Mouse (Mus musculus) MEL (cell line): ENCODE measurements around the gene Plcb4. TPM values are rescaled to one million over a fixed set of nuclear protein-coding genes. Genes with fewer than 3 reads are reported as not detected.

ENCODE experiments used
- DNase-seq: peaks from one replicate; pipeline ENCODE4 v3.0.0; 2011; ENCODE audit warnings: low read depth, low spot score
- H3K27ac ChIP-seq: 2 replicates; pipeline ENCODE4 v1.5.1; 2012; ENCODE audit warnings: low read depth, mild to moderate bottlenecking, control low read depth, low read length, moderate library complexity; ENCODE audit not compliant: control insufficient read depth
- H3K27me3 ChIP-seq, 2 experiments: fragments of 150-350 bp in 1 of 2; sonication (generic) in 1 of 2; 2 replicates each; pipeline ENCODE4 v1.6.1; 2012; ENCODE audit warnings: low read length in 2 of 2, mild to moderate bottlenecking in 2 of 2, improper control_type of control experiment in 1 of 2, moderate library complexity in 1 of 2; ENCODE audit not compliant: insufficient read depth in 2 of 2, control insufficient read depth in 1 of 2
- H3K36me3 ChIP-seq, 2 experiments: 2 replicates each; pipeline ENCODE4 v1.6.1; 2012 to 2014; ENCODE audit warnings: low read length in 2 of 2, improper control_type of control experiment in 1 of 2, inconsistent platforms in 1 of 2, mild to moderate bottlenecking in 1 of 2; ENCODE audit not compliant: insufficient read depth in 2 of 2, control insufficient read depth in 1 of 2
- H3K4me1 ChIP-seq, 2 experiments: fragments of 150-350 bp in 1 of 2; sonication (generic) in 1 of 2; 2 replicates each; pipeline ENCODE4 v1.6.1; 2012; ENCODE audit warnings: low read length in 2 of 2, improper control_type of control experiment in 1 of 2, mild to moderate bottlenecking in 1 of 2; ENCODE audit not compliant: insufficient read depth in 2 of 2, control insufficient read depth in 1 of 2
- H3K4me3 ChIP-seq, 2 experiments: fragments of 150-350 bp in 1 of 2; sonication (generic) in 1 of 2; 2 replicates each; pipeline ENCODE4 v1.5.1; 2012; ENCODE audit warnings: low read depth in 2 of 2, low read length in 2 of 2, mild to moderate bottlenecking in 2 of 2, moderate library complexity in 2 of 2, control low read depth in 1 of 2, improper control_type of control experiment in 1 of 2; ENCODE audit not compliant: control insufficient read depth in 1 of 2, insufficient read depth in 1 of 2
- H3K79me2 ChIP-seq: 2 replicates; pipeline ENCODE4 v1.6.1; 2012; ENCODE audit warnings: mild to moderate bottlenecking, low read length, moderate library complexity; ENCODE audit not compliant: control insufficient read depth, poor library complexity, insufficient read depth
- H3K9ac ChIP-seq: 2 replicates; pipeline ENCODE4 v1.6.1; 2012; ENCODE audit warnings: low read depth, mild to moderate bottlenecking, control low read depth, low read length, moderate library complexity; ENCODE audit not compliant: control insufficient read depth, poor library complexity, severe bottlenecking
- H3K9me3 ChIP-seq: fragments of 150-350 bp; sonication (generic); replicated peaks from 2 replicates; pipeline ENCODE4 v1.6.1; 2012; ENCODE audit warnings: mild to moderate bottlenecking, low read length, improper control_type of control experiment, moderate library complexity; ENCODE audit not compliant: insufficient read depth
- BHLHE40 ChIP-seq: IDR thresholded peaks from 2 replicates; pipeline ENCODE4 v1.6.1; 2012; ENCODE audit warnings: low read depth, mild to moderate bottlenecking, inconsistent platforms, low read length, improper control_type of control experiment, borderline replicate concordance
- CHD2 ChIP-seq: IDR thresholded peaks from 2 replicates; pipeline ENCODE4 v1.6.1; 2011; ENCODE audit warnings: low read length, improper control_type of control experiment
- CTCF ChIP-seq, 3 experiments: IDR thresholded peaks in 2 of 3; conservative IDR thresholded peaks in 1 of 3; 2 replicates each; pipeline ENCODE4 v1.5.1; 2011 to 2012; ENCODE audit warnings: low read length in 3 of 3, low read depth in 2 of 3, mild to moderate bottlenecking in 2 of 3, improper control_type of control experiment in 1 of 3, inconsistent platforms in 1 of 3, mixed read lengths in 1 of 3, moderate library complexity in 1 of 3; ENCODE audit not compliant: control insufficient read depth in 1 of 3, insufficient read depth in 1 of 3, poor library complexity in 1 of 3, severe bottlenecking in 1 of 3
- E2F4 ChIP-seq: IDR thresholded peaks from 2 replicates; pipeline ENCODE4 v1.6.1; 2011; ENCODE audit warnings: low read depth, low read length, improper control_type of control experiment, borderline replicate concordance
- ELF1 ChIP-seq: IDR thresholded peaks from 2 replicates; pipeline ENCODE4 v1.6.1; 2014; ENCODE audit warnings: low read depth, mild to moderate bottlenecking, inconsistent platforms, low read length, improper control_type of control experiment, moderate library complexity
- EP300 ChIP-seq, 2 experiments: IDR thresholded peaks; 2 replicates each; pipeline ENCODE4 v1.6.1; 2011; ENCODE audit warnings: improper control_type of control experiment in 2 of 2, low read length in 2 of 2, low read depth in 1 of 2, mild to moderate bottlenecking in 1 of 2
- GABPA ChIP-seq: IDR thresholded peaks from 2 replicates; pipeline ENCODE4 v1.6.1; 2012; ENCODE audit warnings: low read depth, mild to moderate bottlenecking, inconsistent platforms, low read length, improper control_type of control experiment, moderate library complexity
- JUND ChIP-seq: IDR thresholded peaks from 2 replicates; pipeline ENCODE4 v1.6.1; 2011; ENCODE audit warnings: low read depth, mild to moderate bottlenecking, improper control_type of control experiment, low read length
- MAFK ChIP-seq: IDR thresholded peaks from 2 replicates; pipeline ENCODE4 v1.6.1; 2011; ENCODE audit warnings: low read depth, mild to moderate bottlenecking, low read length, improper control_type of control experiment, borderline replicate concordance
- MAX ChIP-seq: IDR thresholded peaks from 2 replicates; pipeline ENCODE4 v1.6.1; 2011; ENCODE audit warnings: low read length, improper control_type of control experiment
- MAZ ChIP-seq: IDR thresholded peaks from 2 replicates; pipeline ENCODE4 v1.6.1; 2012; ENCODE audit warnings: low read depth, mild to moderate bottlenecking, inconsistent platforms, low read length, improper control_type of control experiment
- MEF2A ChIP-seq: IDR thresholded peaks from 2 replicates; pipeline ENCODE4 v1.6.1; 2014; ENCODE audit warnings: low read depth, mild to moderate bottlenecking, inconsistent platforms, low read length, improper control_type of control experiment; ENCODE audit not compliant: poor library complexity, insufficient replicate concordance, severe bottlenecking; ENCODE audit errors: extremely low read depth
- MXI1 ChIP-seq: IDR thresholded peaks from 2 replicates; pipeline ENCODE4 v1.6.1; 2011; ENCODE audit warnings: mild to moderate bottlenecking, low read depth, low read length, improper control_type of control experiment
- MYC ChIP-seq: IDR thresholded peaks from 2 replicates; pipeline ENCODE4 v1.6.1; 2011; ENCODE audit warnings: low read depth, mild to moderate bottlenecking, low read length, improper control_type of control experiment, moderate library complexity
- NELFE ChIP-seq: IDR thresholded peaks from 2 replicates; pipeline ENCODE4 v1.6.1; 2011; ENCODE audit warnings: low read depth, low read length, improper control_type of control experiment
- NRF1 ChIP-seq: IDR thresholded peaks from 2 replicates; pipeline ENCODE4 v1.6.1; 2014; ENCODE audit warnings: low read depth, mild to moderate bottlenecking, inconsistent platforms, low read length, improper control_type of control experiment, moderate library complexity; ENCODE audit not compliant: poor library complexity, insufficient read depth, severe bottlenecking
- POLR2AphosphoS2 ChIP-seq: IDR thresholded peaks from 2 replicates; pipeline ENCODE4 v1.6.1; 2011; ENCODE audit warnings: low read length, improper control_type of control experiment
- POLR2AphosphoS5 ChIP-seq: IDR thresholded peaks from 2 replicates; pipeline ENCODE4 v1.6.1; 2012; ENCODE audit warnings: low read depth, borderline replicate concordance, mild to moderate bottlenecking, inconsistent platforms, low read length, moderate library complexity, mixed read lengths
- RAD21 ChIP-seq: IDR thresholded peaks from 2 replicates; pipeline ENCODE4 v1.6.1; 2011; ENCODE audit warnings: mild to moderate bottlenecking, low read depth, low read length, improper control_type of control experiment
- RCOR1 ChIP-seq: IDR thresholded peaks from 2 replicates; pipeline ENCODE4 v1.6.1; 2012; ENCODE audit warnings: low read depth, mild to moderate bottlenecking, inconsistent platforms, low read length, improper control_type of control experiment
- SIN3A ChIP-seq: IDR thresholded peaks from 2 replicates; pipeline ENCODE4 v1.6.1; 2012; ENCODE audit warnings: low read length, improper control_type of control experiment, inconsistent platforms
- UBTF ChIP-seq: IDR thresholded peaks from 2 replicates; pipeline ENCODE4 v1.6.1; 2012; ENCODE audit warnings: low read depth, mild to moderate bottlenecking, inconsistent platforms, low read length, improper control_type of control experiment, moderate library complexity, borderline replicate concordance; ENCODE audit not compliant: insufficient read depth
- USF1 ChIP-seq: IDR thresholded peaks from 2 replicates; pipeline ENCODE4 v1.6.1; 2014; ENCODE audit warnings: low read depth, mild to moderate bottlenecking, inconsistent platforms, low read length, improper control_type of control experiment, moderate library complexity
- USF2 ChIP-seq, 2 experiments: IDR thresholded peaks; 2 replicates each; pipeline ENCODE4 v1.6.1; 2011 to 2012; ENCODE audit warnings: improper control_type of control experiment in 2 of 2, low read length in 2 of 2, borderline replicate concordance in 1 of 2, inconsistent platforms in 1 of 2, low read depth in 1 of 2, mild to moderate bottlenecking in 1 of 2; ENCODE audit not compliant: insufficient read depth in 1 of 2
- ZC3H11A ChIP-seq: IDR thresholded peaks from 2 replicates; pipeline ENCODE4 v1.6.1; 2012; ENCODE audit warnings: low read depth, mild to moderate bottlenecking, inconsistent platforms, low read length, improper control_type of control experiment
- polyA plus RNA-seq, 2 experiments: library from polyadenylated mRNA; stranded (reverse) in 1 of 2; unstranded in 1 of 2; fragments of >175 nt in 1 of 2; fragments of >200 nt in 1 of 2; gene quantifications; 2 replicates each; pipeline versions ENCODE4 v1.2.1 to v1.2.4; 2012; ENCODE audit warnings: low replicate concordance in 2 of 2, low read depth in 1 of 2; ENCODE audit not compliant: insufficient read length in 2 of 2, insufficient read depth in 1 of 2, missing spikeins in 1 of 2
- total RNA-seq: library from RNA; depleted of rRNA; stranded (reverse); fragments of 300-350 nt; gene quantifications from 2 replicates; pipeline ENCODE4 v1.2.3, GENCODE M21; 2012

Plcb4 gene
- total and polyA plus RNA-seq, 3 experiments: not detected

GRCm38 (mm10) chr2:135833743-135834142, 174.9 kb downstream of the Plcb4 start:
- H3K27ac ChIP-seq: no peak overlapping the region
- H3K9me3 ChIP-seq: no peaks in the 10 kb centered on the region
- no peak for TF ChIP-seq MYC
- TF ChIP-seq RCOR1: no peak
- TF ChIP-seq USF1: no peak
- no peak for TF ChIP-seq SIN3A
- no peak for TF ChIP-seq MAZ
- TF ChIP-seq MXI1: no peak
- TF ChIP-seq POLR2AphosphoS5: no peak
- no peak for TF ChIP-seq CHD2
- no peak for TF ChIP-seq ELF1
- no peak for TF ChIP-seq USF2 (IDR thresholded peaks at IDR 0.05; ENCODE audit: borderline replicate concordance in 1 of 2, insufficient read depth in 1 of 2, low read depth in 1 of 2, low read length in 2 of 2)
- no peak for TF ChIP-seq NELFE
- no peak for TF ChIP-seq CTCF (IDR thresholded peaks at IDR 0.05 in 2 of 3, conservative IDR thresholded peaks at IDR 0.05 in 1 of 3; ENCODE audit: control insufficient read depth in 1 of 3, insufficient read depth in 1 of 3, low read depth in 2 of 3, low read length in 3 of 3, poor library complexity in 1 of 3, severe bottlenecking in 1 of 3)
- TF ChIP-seq POLR2AphosphoS2: no peak
- H3K79me2 ChIP-seq: no peaks in the 10 kb centered on the region
- no peaks in the 10 kb centered on the region for H3K27me3 ChIP-seq
- no peak overlapping the region for H3K4me3 ChIP-seq
- no peak for DNase-seq
- H3K4me1 ChIP-seq: no peaks in the 10 kb centered on the region
- no peak overlapping the region for H3K9ac ChIP-seq
- no peaks in the 10 kb centered on the region for H3K36me3 ChIP-seq

GRCm38 (mm10) chr2:135834435-135834834, 175.6 kb downstream of the Plcb4 start:
- no peak overlapping the region for H3K27ac ChIP-seq
- no peaks in the 10 kb centered on the region for H3K9me3 ChIP-seq

GRCm38 (mm10) chr2:135835911-135836310, 177.1 kb downstream of the Plcb4 start:
- Histone ChIP-seq H3K9me3 (no peaks in the 10 kb centered on the region), H3K4me1 (no peaks in the 10 kb centered on the region), H3K27ac (no peak overlapping the region), H3K9ac (no peak overlapping the region), H3K4me3 (no peak overlapping the region), H3K27me3 (no peaks in the 10 kb centered on the region), H3K79me2 (no peaks in the 10 kb centered on the region), H3K36me3 (no peaks in the 10 kb centered on the region)
- TF ChIP-seq MAZ (no peak), SIN3A (no peak), NRF1 (no peak), RAD21 (no peak), MAFK (no peak), MEF2A (no peak), E2F4 (no peak), GABPA (no peak), BHLHE40 (no peak), UBTF (no peak), MAX (no peak), ZC3H11A (no peak), EP300 (IDR thresholded peaks at IDR 0.05; ENCODE audit: low read depth in 1 of 2, low read length in 2 of 2) (no peak), MXI1 (no peak), JUND (no peak)
- no peak for DNase-seq

More at GRCm38 (mm10) chr2:135834435-135834834, 175.6 kb downstream of the Plcb4 start:
- TF ChIP-seq E2F4 (no peak), MAFK (no peak), GABPA (no peak)
- TF ChIP-seq, all 39 proteins: peak for 0
- Histone ChIP-seq H3K27me3 (no peaks in the 10 kb centered on the region), H3K9ac (no peak overlapping the region), H3K4me1 (no peaks in the 10 kb centered on the region), H3K4me3 (no peak overlapping the region), H3K36me3 (no peaks in the 10 kb centered on the region), H3K79me2 (no peaks in the 10 kb centered on the region)
- no peak for DNase-seq
